Mouse (Mus musculus) testis, adult 2 months (tissue): ENCODE measurements around the gene Snrpg. TPM values are rescaled to one million over a fixed set of nuclear protein-coding genes. Genes with fewer than 3 reads are reported as not detected.

ENCODE experiments used
- H3K27ac ChIP-seq: fragments of 200-500 bp; 2 replicates; pipeline ENCODE4 v1.5.1; 2012; ENCODE audit warnings: low read depth, low read length; ENCODE audit not compliant: control insufficient read depth, insufficient read depth
- H3K27me3 ChIP-seq: fragments of 200-500 bp; 2 replicates; pipeline ENCODE4 v1.6.1; 2012; ENCODE audit warnings: mild to moderate bottlenecking, low read length, moderate library complexity; ENCODE audit not compliant: control insufficient read depth, insufficient read depth
- H3K36me3 ChIP-seq: fragments of 200-500 bp; 2 replicates; pipeline ENCODE4 v1.6.1; 2012; ENCODE audit warnings: mild to moderate bottlenecking, low read length; ENCODE audit not compliant: control insufficient read depth, insufficient read depth
- H3K4me1 ChIP-seq: fragments of 200-500 bp; 2 replicates; pipeline ENCODE4 v1.6.1; 2012; ENCODE audit warnings: low read length; ENCODE audit not compliant: control insufficient read depth, insufficient read depth
- H3K4me3 ChIP-seq: fragments of 200-500 bp; 2 replicates; pipeline ENCODE4 v1.5.1; 2012; ENCODE audit warnings: low read depth, mild to moderate bottlenecking, low read length, moderate library complexity, mixed read lengths; ENCODE audit not compliant: control insufficient read depth
- CTCF ChIP-seq: fragments of 200-500 bp; IDR thresholded peaks from 2 replicates; pipeline ENCODE4 v1.5.1; 2012; ENCODE audit warnings: low read depth, mild to moderate bottlenecking, inconsistent platforms, low read length, moderate library complexity; ENCODE audit not compliant: control insufficient read depth, insufficient read depth, insufficient replicate concordance
- POLR2A ChIP-seq: fragments of 200-500 bp; IDR thresholded peaks from 2 replicates; pipeline ENCODE4 v1.6.1; 2012; ENCODE audit warnings: low read depth, mild to moderate bottlenecking, inconsistent platforms, low read length, moderate library complexity; ENCODE audit not compliant: control insufficient read depth
- polyA plus RNA-seq: library from polyadenylated mRNA; depleted of rRNA; stranded (reverse); fragments of >200 nt; gene quantifications from 2 replicates; pipeline ENCODE4 v1.2.3, GENCODE M21; 2012; rRNA removed

Snrpg gene
- polyA plus RNA-seq, 1 experiment = 68.3 TPM

GRCm38 (mm10) chr6:86419239-86419638 lies 48.1 kb downstream of the Snrpg start:
- no peak overlapping the region for H3K27ac ChIP-seq
- TF ChIP-seq POLR2A (no peak), CTCF (no peak)
- H3K27me3 ChIP-seq = no peaks in the 10 kb centered on the region
- no peak overlapping the region for H3K4me3 ChIP-seq
- H3K4me1 ChIP-seq = no peaks in the 10 kb centered on the region
- peaks cover 5% of the 10 kb centered on the region for H3K36me3 ChIP-seq

- TF ChIP-seq CTCF (peak; percentile 38; the same call in 1 of the 2 replicates), POLR2A (no peak)
- Histone ChIP-seq H3K4me3 (no peak overlapping the region), H3K27me3 (no peaks in the 10 kb centered on the region), H3K27ac (no peak overlapping the region), H3K4me1 (no peaks in the 10 kb centered on the region), H3K36me3 (peaks cover 6% of the 10 kb centered on the region)
Measured at GRCm38 (mm10) chr6:86420491-86420890, 49.4 kb downstream of the Snrpg start.

GRCm38 (mm10) chr6:86426358-86426757 lies 55.3 kb downstream of the Snrpg start, which contains the start of gene Gm44790:
Gene Gm44790, plus strand, starts transcription at chr6:86426658.
- peaks cover 5% of the 10 kb centered on the region for H3K36me3 ChIP-seq

More at GRCm38 (mm10) chr6:86426358-86426757, 55.3 kb downstream of the Snrpg start, which contains the start of gene Gm44790:
- no peak for TF ChIP-seq POLR2A
- TF ChIP-seq CTCF = no peak
- no peaks in the 10 kb centered on the region for H3K27me3 ChIP-seq
- H3K4me3 ChIP-seq = no peak within 1 kb of the TSS
- H3K27ac ChIP-seq = no peak within 1 kb of the TSS
- no peaks in the 10 kb centered on the region for H3K4me1 ChIP-seq

Other genes with a start within 250 kb of the Snrpg start
- gene Tgfa, start 176.1 kb upstream of the Snrpg start, polyA plus RNA-seq = 2.1 and 2.7 TPM in 2 replicates
- 13.4 and 16.4 TPM in 2 replicates for gene Fam136a, start 5.7 kb upstream of the Snrpg start, polyA plus RNA-seq
- 4.8 and 5.0 TPM in 2 replicates for gene Pcyox1, start 25.9 kb downstream of the Snrpg start, polyA plus RNA-seq
- gene Tia1, start 32.9 kb downstream of the Snrpg start, polyA plus RNA-seq = 9.0 and 9.7 TPM in 2 replicates
- gene Gm44790, start 55.4 kb downstream of the Snrpg start, polyA plus RNA-seq = 2.8 and 3.1 TPM in 2 replicates
- 77.1 and 82.3 TPM in 2 replicates for gene C87436, start 67.1 kb downstream of the Snrpg start, polyA plus RNA-seq
- gene Pcbp1, start 155.0 kb downstream of the Snrpg start, polyA plus RNA-seq = 91.6 and 99.3 TPM in 2 replicates